Comparison of ENCODE assay signal across 23 mouse cellular contexts in the genomic region with DNA sequence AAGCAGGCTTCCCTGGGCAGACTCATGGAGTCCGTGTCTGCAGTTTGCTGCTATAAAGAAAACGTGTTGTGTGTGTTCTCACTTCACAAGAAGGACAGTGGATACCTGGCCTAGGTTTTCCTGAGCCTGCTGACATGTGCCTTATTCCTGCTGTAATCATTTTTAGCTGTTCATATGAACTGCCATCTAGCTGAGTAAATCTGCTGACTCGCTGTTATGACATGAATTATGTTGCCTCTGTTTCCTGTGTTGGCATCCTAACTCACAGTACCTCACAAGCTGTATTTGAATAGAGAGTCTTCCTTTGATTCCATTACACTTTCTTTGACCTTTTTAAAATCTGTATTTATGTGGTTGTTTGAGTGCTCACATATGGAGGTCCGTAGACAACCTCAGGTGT.
"Had no signal": no experiment of that assay in that cellular context is flagged by ENCODE, and none has a peak within 500 bp of the region (broad histone marks: within the 10 kb centered on the region; RNA-seq: fewer than 3 reads in every experiment).

No protein-coding gene starts in this region.

- H3K27ac ChIP-seq: heart, embryonic 10.5 days; hindbrain, embryonic 13.5 days; hindbrain, embryonic 15.5 days; hindbrain, postnatal 0 days; limb, embryonic 13.5 days; limb, embryonic 15.5 days; liver, embryonic 12.5 days; liver, embryonic 14.5 days had no signal

- H3K4me1 ChIP-seq: hindbrain, embryonic 13.5 days; hindbrain, embryonic 15.5 days; limb, embryonic 15.5 days had no signal

- H3K4me3 ChIP-seq: heart, embryonic 10.5 days; heart, embryonic 12.5 days; hindbrain, embryonic 13.5 days; hindbrain, embryonic 15.5 days; kidney, embryonic 15.5 days; limb, embryonic 13.5 days; limb, embryonic 15.5 days; liver, embryonic 12.5 days had no signal

- H3K9ac ChIP-seq: heart, embryonic 12.5 days; hindbrain, embryonic 13.5 days; hindbrain, embryonic 15.5 days; kidney, embryonic 15.5 days; limb, embryonic 13.5 days; limb, embryonic 15.5 days; liver, embryonic 12.5 days; liver, embryonic 14.5 days had no signal

- ATAC-seq: hindbrain, postnatal 0 days; intestine, embryonic 16.5 days had no signal

- H3K36me3 ChIP-seq: heart, embryonic 10.5 days; heart, embryonic 12.5 days; hindbrain, embryonic 13.5 days; hindbrain, embryonic 15.5 days; kidney, embryonic 15.5 days; limb, embryonic 13.5 days; limb, embryonic 15.5 days; liver, embryonic 12.5 days had no signal

- H3K27me3 ChIP-seq: heart, embryonic 12.5 days; hindbrain, embryonic 13.5 days; hindbrain, embryonic 15.5 days; kidney, embryonic 15.5 days; limb, embryonic 13.5 days; limb, embryonic 15.5 days; liver, embryonic 12.5 days had no signal

- DNase-seq: gastrocnemius, postnatal 14 days; gastrocnemius, postnatal 36 days; heart, adult 11 months; heart, postnatal 10 days; heart, postnatal 4 days; kidney, adult 11 months; kidney, adult 8-10 months; kidney, postnatal 14 days; kidney, postnatal 36 days; layer of hippocampus, adult 9-11 months; layer of hippocampus, postnatal 36 days; left cerebral cortex, postnatal 4 days had no signal
